Mouse (Mus musculus): ENCODE measurements around the gene Marveld1.

- TF ChIP-seq CTCF (IDR thresholded peaks at IDR 0.05; ENCODE audit: insufficient read depth, low read length) (no peak), POLR2A (IDR thresholded peaks at IDR 0.05; ENCODE audit: borderline replicate concordance, extremely low read depth, low read depth, low read length) (no peak)
Measured at GRCm38 (mm10) chr19:42189735-42190134, 42.5 kb downstream of the Marveld1 start.
